Mouse (Mus musculus): ENCODE measurements around the gene Nfx1. TPM values are rescaled to one million over a fixed set of nuclear protein-coding genes. Genes with fewer than 3 reads are reported as not detected.

Gene Nfx1
- polyA plus RNA-seq, 1 experiment = 11.1 TPM

DNA sequence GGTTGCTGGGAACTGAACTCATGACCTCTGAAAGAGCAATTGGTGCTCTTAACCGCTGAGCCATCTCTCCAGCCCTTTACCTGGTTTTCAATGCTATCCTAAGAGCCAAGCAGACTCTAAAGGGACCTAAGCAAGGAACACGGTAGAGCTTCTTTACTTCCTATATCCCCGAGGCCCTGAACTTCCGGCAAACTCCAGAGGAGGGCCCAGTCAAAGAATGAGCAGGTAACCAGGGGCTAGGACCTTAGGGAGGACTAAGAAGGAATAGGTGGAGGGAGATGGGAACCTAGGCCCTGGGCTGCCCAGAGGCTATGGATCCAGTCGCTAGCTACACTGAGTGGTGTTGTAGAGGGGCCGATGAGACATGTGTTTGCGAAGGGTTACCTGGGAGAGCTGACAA, 81.1 kb downstream of the Nfx1 start:
- TF ChIP-seq CTCF (IDR thresholded peaks at IDR 0.05; ENCODE audit: extremely low read depth, insufficient read length, insufficient replicate concordance, low read depth, low read length) (no peak), POLR2A (IDR thresholded peaks at IDR 0.05; ENCODE audit: low read depth, low read length) (no peak)
- Histone ChIP-seq H3K27me3 (ENCODE audit: control insufficient read depth, insufficient read depth, low read length) (no peaks in the 10 kb centered on the region), H3K4me3 (ENCODE audit: low read depth, low read length) (no peak overlapping the region), H3K36me3 (ENCODE audit: control insufficient read depth, insufficient read depth, low read length) (no peaks in the 10 kb centered on the region), H3K4me1 (ENCODE audit: control insufficient read depth, insufficient read depth, insufficient read length, low read length) (no peaks in the 10 kb centered on the region), H3K27ac (ENCODE audit: insufficient read depth, low read depth, low read length) (no peak overlapping the region)
- WGBS = 86% methylated on average over 7 of the region's 7 CpGs

DNA sequence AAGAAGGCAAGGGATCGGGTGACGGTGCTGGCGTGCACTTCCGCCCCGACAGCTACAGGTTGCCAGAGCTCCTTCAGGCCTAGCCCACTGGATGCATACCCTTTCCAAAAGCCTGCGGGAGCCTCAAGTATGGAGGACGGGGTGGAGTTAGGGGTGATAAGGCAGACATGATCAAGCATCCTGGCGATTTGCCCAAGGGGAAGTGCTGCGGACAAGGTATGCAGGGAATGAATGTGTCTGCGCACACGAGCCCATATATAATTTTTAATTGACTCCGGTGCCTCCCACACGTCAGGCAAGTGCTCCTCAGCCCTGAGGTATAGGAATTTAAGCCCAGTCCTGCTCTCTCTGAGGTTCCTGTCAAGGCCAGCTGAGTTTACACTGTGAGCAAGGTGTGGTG, 84.4 kb downstream of the Nfx1 start:
- H3K4me3 ChIP-seq (ENCODE audit: low read depth, low read length) = no peak overlapping the region
- no peaks in the 10 kb centered on the region for H3K27me3 ChIP-seq (ENCODE audit: control insufficient read depth, insufficient read depth, low read length)
- H3K36me3 ChIP-seq (ENCODE audit: control insufficient read depth, insufficient read depth, low read length) = no peaks in the 10 kb centered on the region
- no peak for TF ChIP-seq POLR2A (IDR thresholded peaks at IDR 0.05; ENCODE audit: low read depth, low read length)
- TF ChIP-seq CTCF (IDR thresholded peaks at IDR 0.05; ENCODE audit: extremely low read depth, insufficient read length, insufficient replicate concordance, low read depth, low read length) = no peak
- H3K4me1 ChIP-seq (ENCODE audit: control insufficient read depth, insufficient read depth, insufficient read length, low read length) = no peaks in the 10 kb centered on the region
- no peak overlapping the region for H3K27ac ChIP-seq (ENCODE audit: insufficient read depth, low read depth, low read length)
- 39% methylated on average over 13 of the region's 13 CpGs for WGBS

DNA sequence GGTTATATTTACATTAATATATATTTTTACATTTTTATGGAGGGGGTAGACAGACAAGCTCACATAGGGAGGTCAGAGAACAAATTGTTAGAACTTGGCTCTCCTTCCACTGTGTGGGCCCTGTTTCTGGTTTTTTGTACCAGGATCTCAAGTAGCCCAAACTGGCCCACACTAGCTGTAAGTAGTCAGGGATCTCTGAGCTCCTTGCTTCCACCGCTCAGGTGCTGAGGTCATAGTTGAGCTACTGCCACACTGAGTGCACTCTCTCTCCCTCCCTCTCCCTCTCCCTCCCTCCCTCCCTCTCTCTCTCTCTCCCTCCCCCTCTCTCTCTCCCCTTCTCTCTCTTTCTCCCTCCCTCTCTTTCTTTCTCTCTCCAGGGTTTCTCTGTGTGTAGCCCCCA, 85.5 kb downstream of the Nfx1 start:
- Histone ChIP-seq H3K4me1 (ENCODE audit: control insufficient read depth, insufficient read depth, insufficient read length, low read length) (no peaks in the 10 kb centered on the region), H3K27ac (ENCODE audit: insufficient read depth, low read depth, low read length) (no peak overlapping the region), H3K36me3 (ENCODE audit: control insufficient read depth, insufficient read depth, low read length) (no peaks in the 10 kb centered on the region), H3K4me3 (ENCODE audit: low read depth, low read length) (no peak overlapping the region), H3K27me3 (ENCODE audit: control insufficient read depth, insufficient read depth, low read length) (no peaks in the 10 kb centered on the region)
- no peak for TF ChIP-seq CTCF (IDR thresholded peaks at IDR 0.05; ENCODE audit: extremely low read depth, insufficient read length, insufficient replicate concordance, low read depth, low read length)
- no peak for TF ChIP-seq POLR2A (IDR thresholded peaks at IDR 0.05; ENCODE audit: low read depth, low read length)
- WGBS = 96% methylated on average over 1 of the region's 1 CpGs

DNA sequence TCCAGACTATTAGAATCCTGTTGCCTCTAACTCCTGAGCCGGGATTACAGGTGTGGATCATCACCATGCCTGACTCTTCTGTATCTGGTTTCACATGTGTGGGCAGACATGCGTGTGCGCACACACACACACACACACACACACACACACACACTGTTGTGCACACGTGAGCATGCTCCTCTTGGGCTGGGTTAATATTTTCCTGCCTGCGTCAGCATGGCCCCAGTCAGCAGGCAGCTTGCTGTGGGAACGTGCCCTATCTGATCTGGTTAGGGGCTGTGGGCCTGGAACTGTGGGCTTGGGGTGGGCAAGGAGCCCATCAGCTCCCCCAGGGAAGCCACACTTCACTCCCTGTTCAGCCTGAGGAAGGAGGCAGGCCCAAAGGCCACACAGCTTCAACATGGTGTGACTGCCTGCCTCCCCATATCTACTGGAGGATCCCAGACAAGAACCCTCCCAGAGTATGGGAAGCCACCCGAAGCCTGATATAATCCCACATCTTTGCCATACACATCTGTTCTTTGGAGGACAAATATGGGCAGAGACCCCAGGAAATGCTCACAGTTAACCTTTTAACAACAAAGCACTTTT, 86.1 kb downstream of the Nfx1 start:
- Histone ChIP-seq H3K4me3 (ENCODE audit: low read depth, low read length) (no peak overlapping the region), H3K4me1 (ENCODE audit: control insufficient read depth, insufficient read depth, insufficient read length, low read length) (no peaks in the 10 kb centered on the region)
- 75% methylated on average over 7 of the region's 7 CpGs for WGBS

DNA sequence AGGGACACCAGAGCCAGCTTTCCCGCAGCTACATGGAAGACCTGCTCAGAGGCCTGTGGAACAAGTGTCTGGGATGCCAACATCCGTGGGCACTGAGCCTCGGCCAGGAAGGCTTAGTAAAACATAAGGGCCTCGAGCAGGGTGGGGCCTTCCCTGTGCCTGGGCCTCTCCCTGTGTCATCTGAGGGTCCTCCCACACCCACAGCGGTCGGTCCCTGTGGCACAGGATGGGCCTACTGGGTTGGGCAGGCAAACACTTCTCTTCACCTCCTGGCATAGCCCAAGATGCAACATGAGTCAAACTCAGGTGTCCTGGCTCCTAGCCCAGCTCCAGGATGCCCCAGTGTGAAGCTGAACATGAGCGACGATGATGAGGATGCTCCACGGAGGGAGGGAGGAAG, 86.7 kb downstream of the Nfx1 start:
- Histone ChIP-seq H3K27me3 (ENCODE audit: control insufficient read depth, insufficient read depth, low read length) (no peaks in the 10 kb centered on the region), H3K36me3 (ENCODE audit: control insufficient read depth, insufficient read depth, low read length) (no peaks in the 10 kb centered on the region), H3K4me1 (ENCODE audit: control insufficient read depth, insufficient read depth, insufficient read length, low read length) (no peaks in the 10 kb centered on the region), H3K4me3 (ENCODE audit: low read depth, low read length) (no peak overlapping the region), H3K27ac (ENCODE audit: insufficient read depth, low read depth, low read length) (no peak overlapping the region)
- no peak for TF ChIP-seq POLR2A (IDR thresholded peaks at IDR 0.05; ENCODE audit: low read depth, low read length)
- TF ChIP-seq CTCF (IDR thresholded peaks at IDR 0.05; ENCODE audit: extremely low read depth, insufficient read length, insufficient replicate concordance, low read depth, low read length) = no peak
- WGBS = 62% methylated on average over 7 of the region's 9 CpGs

More for the DNA sequence above, 86.1 kb downstream of the Nfx1 start:
- TF ChIP-seq POLR2A (IDR thresholded peaks at IDR 0.05; ENCODE audit: low read depth, low read length) (no peak), CTCF (IDR thresholded peaks at IDR 0.05; ENCODE audit: extremely low read depth, insufficient read length, insufficient replicate concordance, low read depth, low read length) (no peak)
- Histone ChIP-seq H3K27me3 (ENCODE audit: control insufficient read depth, insufficient read depth, low read length) (no peaks in the 10 kb centered on the region), H3K36me3 (ENCODE audit: control insufficient read depth, insufficient read depth, low read length) (no peaks in the 10 kb centered on the region), H3K27ac (ENCODE audit: insufficient read depth, low read depth, low read length) (no peak overlapping the region)

DNA sequence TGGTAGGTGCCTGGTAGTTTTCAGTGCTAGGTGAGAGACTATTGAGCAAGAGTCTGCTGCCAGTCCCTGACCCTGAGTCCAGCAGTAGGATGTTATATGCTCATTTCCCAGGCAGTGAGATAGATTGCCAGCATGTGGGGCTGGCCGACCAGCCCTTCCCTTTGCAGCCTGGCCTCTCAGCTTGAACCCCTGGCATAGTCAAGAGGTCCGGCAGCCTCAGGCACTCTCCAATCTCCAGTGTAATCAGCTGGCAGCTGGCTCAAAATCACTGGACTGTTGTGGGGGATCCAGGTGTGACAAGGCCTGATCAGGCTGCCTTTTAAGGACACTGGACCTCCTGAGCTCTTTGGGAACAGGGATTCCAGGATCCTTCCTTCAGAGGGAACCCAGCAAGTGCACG, 92.6 kb downstream of the Nfx1 start:
- Histone ChIP-seq H3K36me3 (ENCODE audit: control insufficient read depth, insufficient read depth, low read length) (no peaks in the 10 kb centered on the region), H3K4me3 (ENCODE audit: low read depth, low read length) (no peak overlapping the region), H3K4me1 (ENCODE audit: control insufficient read depth, insufficient read depth, insufficient read length, low read length) (no peaks in the 10 kb centered on the region), H3K27me3 (ENCODE audit: control insufficient read depth, insufficient read depth, low read length) (no peaks in the 10 kb centered on the region), H3K27ac (ENCODE audit: insufficient read depth, low read depth, low read length) (no peak overlapping the region)
- 55% methylated on average over 3 of the region's 3 CpGs for WGBS
- TF ChIP-seq POLR2A (IDR thresholded peaks at IDR 0.05; ENCODE audit: low read depth, low read length) (no peak), CTCF (IDR thresholded peaks at IDR 0.05; ENCODE audit: extremely low read depth, insufficient read length, insufficient replicate concordance, low read depth, low read length) (no peak)

DNA sequence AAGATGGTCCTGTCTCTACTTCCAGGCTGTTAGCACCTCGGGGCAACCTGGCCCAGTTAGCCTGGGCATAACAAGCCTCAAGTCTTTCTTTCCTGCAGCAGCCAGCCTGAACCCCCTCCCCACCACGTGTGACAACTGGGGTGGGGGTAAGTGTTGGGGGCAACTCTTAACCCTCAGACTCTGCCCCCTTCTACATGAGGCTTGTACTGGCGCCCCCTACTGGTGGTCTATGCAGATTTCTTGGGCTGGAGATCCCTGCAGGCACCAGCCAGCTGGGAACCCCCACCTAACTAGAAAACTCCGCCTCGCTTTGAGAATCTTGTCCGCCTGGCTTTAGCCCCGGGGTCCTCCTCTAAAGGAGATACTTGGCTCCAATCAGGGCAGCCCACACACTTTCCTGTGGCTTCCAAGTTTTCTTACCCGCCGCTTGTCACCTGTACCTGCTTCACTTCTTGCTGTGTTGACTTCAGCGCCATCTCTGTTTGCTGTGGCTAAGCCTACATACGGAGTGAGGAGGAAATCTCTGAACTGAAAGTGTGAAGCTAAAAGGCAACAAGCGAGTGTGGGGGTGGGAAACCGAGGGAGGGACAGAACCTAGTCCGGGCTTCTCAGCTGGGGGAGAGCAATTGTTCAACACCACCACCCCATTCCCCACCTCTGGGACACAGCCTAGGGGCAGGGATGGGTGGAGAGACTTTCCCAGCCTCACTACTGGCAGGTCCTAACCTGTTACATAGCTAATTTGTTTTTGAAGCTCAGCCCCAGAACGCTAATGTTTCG, 93.4 kb downstream of the Nfx1 start:
- H3K4me1 ChIP-seq (ENCODE audit: control insufficient read depth, insufficient read depth, insufficient read length, low read length) = no peaks in the 10 kb centered on the region
- H3K27me3 ChIP-seq (ENCODE audit: control insufficient read depth, insufficient read depth, low read length) = no peaks in the 10 kb centered on the region
- H3K4me3 ChIP-seq (ENCODE audit: low read depth, low read length) = peak overlapping the region; percentile 31; the same call in 1 of the 2 replicates
- TF ChIP-seq CTCF (IDR thresholded peaks at IDR 0.05; ENCODE audit: extremely low read depth, insufficient read length, insufficient replicate concordance, low read depth, low read length) (peak; percentile 68; the same call in 1 of the 2 replicates), POLR2A (IDR thresholded peaks at IDR 0.05; ENCODE audit: low read depth, low read length) (no peak)
- no peaks in the 10 kb centered on the region for H3K36me3 ChIP-seq (ENCODE audit: control insufficient read depth, insufficient read depth, low read length)
- 17% methylated on average over 16 of the region's 16 CpGs for WGBS
- no peak overlapping the region for H3K27ac ChIP-seq (ENCODE audit: insufficient read depth, low read depth, low read length)

Data from small intestine, adult 2 months (tissue).